ENCODE assay signal across 15 mouse cellular contexts in genomic region chr7:92782511-92782910, GRCm38 (mm10). TPM values are rescaled to one million over a fixed set of nuclear protein-coding genes. Genes with fewer than 3 reads are reported as not detected.
DNase-seq lines count a peak whose midpoint lies in the region; ATAC-seq and TF ChIP-seq lines count a peak whose summit lies in the region.
"Had no signal": no experiment of that assay in that cellular context is flagged by ENCODE, and none has a peak within 500 bp of the region (broad histone marks: within the 10 kb centered on the region; RNA-seq: fewer than 3 reads in every experiment).

No protein-coding gene starts in this region.

- no peaks in the 10 kb centered on the region for H3K36me3 ChIP-seq in embryonic facial prominence, embryonic 12.5 days
- 0 out of 2 replicates have a peak, but pooled peaks cover 2% of the 10 kb centered on the region for H3K36me3 ChIP-seq in embryonic facial prominence, embryonic 10.5 days (replicated peaks)
- H3K36me3 ChIP-seq in hindbrain, embryonic 15.5 days = no peaks in the 10 kb centered on the region
- peaks cover 7% of the 10 kb centered on the region for H3K36me3 ChIP-seq in hindbrain, embryonic 13.5 days
- no peaks in the 10 kb centered on the region for H3K36me3 ChIP-seq in testis, adult 2 months (ENCODE audit: control insufficient read depth, insufficient read depth, low read length)
- H3K36me3 ChIP-seq: heart, embryonic 13.5 days; hindbrain, embryonic 10.5 days had no signal

- peaks cover 18% of the 10 kb centered on the region for H3K4me1 ChIP-seq in embryonic facial prominence, embryonic 12.5 days
- peaks cover 11% of the 10 kb centered on the region for H3K4me1 ChIP-seq in embryonic facial prominence, embryonic 10.5 days
- H3K4me1 ChIP-seq in hindbrain, embryonic 15.5 days (replicated peaks) = peaks cover 6% of the 10 kb centered on the region
- peaks cover 13% of the 10 kb centered on the region for H3K4me1 ChIP-seq in hindbrain, embryonic 13.5 days (replicated peaks)
- H3K4me1 ChIP-seq in testis, adult 2 months (ENCODE audit: control insufficient read depth, insufficient read depth, low read length) = peaks cover 3% of the 10 kb centered on the region; the same call in 1 of the 2 replicates

- no peak overlapping the region for H3K9ac ChIP-seq in embryonic facial prominence, embryonic 12.5 days
- H3K9ac ChIP-seq in hindbrain, embryonic 15.5 days = no peak overlapping the region
- no peak overlapping the region for H3K9ac ChIP-seq in hindbrain, embryonic 13.5 days
- H3K9ac ChIP-seq: heart, embryonic 13.5 days; neural tube, embryonic 13.5 days had no signal

- H3K27ac ChIP-seq in embryonic facial prominence, embryonic 12.5 days = peak overlapping the region; percentile 17; the same call in 1 of the 2 replicates
- no peak overlapping the region for H3K27ac ChIP-seq in embryonic facial prominence, embryonic 10.5 days (replicated peaks)
- no peak overlapping the region for H3K27ac ChIP-seq in hindbrain, embryonic 15.5 days (replicated peaks)
- no peak overlapping the region for H3K27ac ChIP-seq in hindbrain, embryonic 13.5 days
- H3K27ac ChIP-seq in testis, adult 2 months (ENCODE audit: control insufficient read depth, insufficient read depth, low read depth, low read length) = peak overlapping the region; percentile 89; the same call in 1 of the 2 replicates
- H3K27ac ChIP-seq: heart, embryonic 13.5 days; macrophage; neural tube, embryonic 13.5 days had no signal

- WGBS in embryonic facial prominence, embryonic 12.5 days = 62% methylated on average over 9 of the region's 9 CpGs
- WGBS in embryonic facial prominence, embryonic 10.5 days = 72% methylated on average over 9 of the region's 9 CpGs
- WGBS in hindbrain, embryonic 15.5 days = 63% methylated on average over 9 of the region's 9 CpGs
- 70% methylated on average over 9 of the region's 9 CpGs for WGBS in hindbrain, embryonic 13.5 days

- no peak for TF ChIP-seq CTCF in testis, adult 2 months (IDR thresholded peaks at IDR 0.05; ENCODE audit: control insufficient read depth, insufficient read depth, insufficient replicate concordance, low read depth, low read length)

- H3K4me3 ChIP-seq in embryonic facial prominence, embryonic 12.5 days = no peak overlapping the region
- no peak overlapping the region for H3K4me3 ChIP-seq in embryonic facial prominence, embryonic 10.5 days
- no peak overlapping the region for H3K4me3 ChIP-seq in hindbrain, embryonic 15.5 days
- H3K4me3 ChIP-seq in hindbrain, embryonic 13.5 days = no peak overlapping the region
- no peak overlapping the region for H3K4me3 ChIP-seq in testis, adult 2 months (ENCODE audit: control insufficient read depth, low read depth, low read length)
- H3K4me3 ChIP-seq: heart, embryonic 13.5 days; hindbrain, embryonic 10.5 days; neural tube, embryonic 13.5 days had no signal

- no peak overlapping the region for H3K4me2 ChIP-seq in embryonic facial prominence, embryonic 12.5 days (replicated peaks)
- H3K4me2 ChIP-seq in hindbrain, embryonic 15.5 days = no peak overlapping the region
- no peak overlapping the region for H3K4me2 ChIP-seq in hindbrain, embryonic 13.5 days
- H3K4me2 ChIP-seq: heart, embryonic 13.5 days; neural tube, embryonic 13.5 days had no signal

- 0 out of 2 replicates have a peak, but pooled peaks have one; percentile 31 for ATAC-seq in embryonic facial prominence, embryonic 12.5 days (ENCODE audit: insufficient number of reproducible peaks, insufficient read depth, low FRiP score, low TSS enrichment)
- 0 out of 2 replicates have a peak, but pooled peaks have one; percentile 51 for ATAC-seq in hindbrain, embryonic 15.5 days (ENCODE audit: low FRiP score, low read depth)
- no peak for ATAC-seq in hindbrain, embryonic 13.5 days (ENCODE audit: low FRiP score)

- DNase-seq in embryonic facial prominence, embryonic 10.5 days (ENCODE audit: low spot score) = no peak
- no peak for DNase-seq in testis, postnatal 10 days (ENCODE audit: low spot score)
- DNase-seq in natural killer cell, adult 2 months (ENCODE audit: low spot score in 2 of 2) = no peak
- DNase-seq: kidney, adult 8-10 months; liver; lung, adult 2 months; thymus, adult 18-20 months had no signal

- no peak for TF ChIP-seq POLR2A in testis, adult 2 months (IDR thresholded peaks at IDR 0.05; ENCODE audit: control insufficient read depth, low read depth, low read length)

- H3K27me3 ChIP-seq in embryonic facial prominence, embryonic 12.5 days = no peaks in the 10 kb centered on the region
- no peaks in the 10 kb centered on the region for H3K27me3 ChIP-seq in embryonic facial prominence, embryonic 10.5 days (replicated peaks; ENCODE audit: low read depth, poor library complexity, severe bottlenecking)
- no peaks in the 10 kb centered on the region for H3K27me3 ChIP-seq in hindbrain, embryonic 15.5 days
- H3K27me3 ChIP-seq in hindbrain, embryonic 13.5 days = no peaks in the 10 kb centered on the region
- H3K27me3 ChIP-seq in testis, adult 2 months (ENCODE audit: control insufficient read depth, insufficient read depth, low read length) = no peaks in the 10 kb centered on the region
- H3K27me3 ChIP-seq: heart, embryonic 13.5 days; neural tube, embryonic 13.5 days had no signal

- no peaks in the 10 kb centered on the region for H3K9me3 ChIP-seq in embryonic facial prominence, embryonic 12.5 days
- peaks cover 7% of the 10 kb centered on the region for H3K9me3 ChIP-seq in embryonic facial prominence, embryonic 10.5 days
- no peaks in the 10 kb centered on the region for H3K9me3 ChIP-seq in hindbrain, embryonic 15.5 days
- H3K9me3 ChIP-seq in hindbrain, embryonic 13.5 days = peaks cover 2% of the 10 kb centered on the region; the same call in 1 of the 2 replicates
- H3K9me3 ChIP-seq: heart, embryonic 13.5 days had no signal

RNA-seq across cellular contexts. Expression of gene Rab30, which starts 41.1 kb away (rescaled TPM):
- polyA plus RNA-seq in embryonic facial prominence, embryonic 12.5 days (2016; fragmentation: Nextera tagmentation; extraction: Ambion mirVana) = 21.8 and 22.0 TPM in 2 replicates
- 9.1 and 12.3 TPM in 2 replicates for polyA plus RNA-seq in embryonic facial prominence, embryonic 10.5 days (2016; fragmentation: Nextera tagmentation; extraction: Ambion mirVana)
- polyA plus RNA-seq in hindbrain, embryonic 15.5 days (2015; fragmentation: Nextera tagmentation; extraction: Ambion mirVana) = 18.6 and 21.1 TPM in 2 replicates
- polyA plus RNA-seq in hindbrain, embryonic 13.5 days (2015; fragmentation: Nextera tagmentation; extraction: Ambion mirVana) = 19.9 and 22.3 TPM in 2 replicates
- polyA plus RNA-seq in testis, adult 2 months (2012; rRNA removed) = 0.63 and 1.3 TPM in 2 replicates

Comparison
In these comparisons a context has a peak if more than half of its experiments do, and no peak if none do; other contexts are left out.
1. H3K27ac ChIP-seq: peak in embryonic facial prominence, embryonic 12.5 days (single experiment) and testis, adult 2 months (single experiment); none in embryonic facial prominence, embryonic 10.5 days (single experiment), hindbrain, embryonic 15.5 days (single experiment) and hindbrain, embryonic 13.5 days (single experiment).